Mouse (Mus musculus) embryonic facial prominence, embryonic 12.5 days (tissue): ENCODE measurements around the gene Klb. TPM values are rescaled to one million over a fixed set of nuclear protein-coding genes. Genes with fewer than 3 reads are reported as not detected.
"Not testable (repeated sequence)": the region's sequence is repeated elsewhere in the genome, so short reads cannot be mapped to it uniquely, and the experiment has no call there.

ENCODE experiments used
- ATAC-seq: fragments of 200-750 bp; cut with Nextera tagmentation; 2 replicates; pipeline ENCODE4 v1.8.0; 2017; ENCODE audit not compliant: insufficient number of reproducible peaks, insufficient read depth, low FRiP score, low TSS enrichment
- H3K27ac ChIP-seq: fragments of 300-500 bp; sonication (generic); 2 replicates; pipeline ENCODE4 v1.5.1; 2016; ENCODE audit warnings: mild to moderate bottlenecking
- H3K27me3 ChIP-seq: fragments of 300-500 bp; sonication (generic); 2 replicates; pipeline ENCODE4 v1.6.1; 2016; ENCODE audit warnings: mild to moderate bottlenecking, moderate library complexity
- H3K36me3 ChIP-seq: fragments of 300-500 bp; sonication (generic); 2 replicates; pipeline ENCODE4 v1.6.1; 2016; ENCODE audit warnings: mild to moderate bottlenecking
- H3K4me1 ChIP-seq: fragments of 300-500 bp; sonication (generic); 2 replicates; pipeline ENCODE4 v1.6.1; 2016
- H3K4me2 ChIP-seq: fragments of 300-500 bp; sonication (generic); replicated peaks from 2 replicates; pipeline ENCODE4 v1.6.1; 2016; ENCODE audit warnings: mild to moderate bottlenecking, moderate library complexity
- H3K4me3 ChIP-seq: fragments of 300-500 bp; sonication (generic); 2 replicates; pipeline ENCODE4 v1.5.1; 2016; ENCODE audit warnings: mild to moderate bottlenecking
- H3K9ac ChIP-seq: fragments of 300-500 bp; sonication (generic); 2 replicates; pipeline ENCODE4 v1.6.1; 2016; ENCODE audit warnings: mild to moderate bottlenecking, moderate library complexity
- H3K9me3 ChIP-seq: fragments of 300-500 bp; sonication (generic); 2 replicates; pipeline ENCODE4 v1.6.1; 2016; ENCODE audit warnings: mild to moderate bottlenecking, moderate library complexity
- WGBS: fragments of 180-500 bp; shearing (Covaris S2); methylation state at CpG from one replicate; pipeline ENCODE4 v1.1.7; 2016; 5-methylcytosine and 5-hydroxymethylcytosine counted together
- polyA plus RNA-seq: library from polyadenylated mRNA; unstranded; fragments of >200 nt; fragmentation: Nextera tagmentation; extraction: Ambion mirVana; gene quantifications from 2 replicates; pipeline ENCODE4 v1.2.1, GENCODE M21; 2016

The Klb gene
- polyA plus RNA-seq: 0.10 and 0.15 TPM in 2 replicates

GRCm38 (mm10) chr5:65348168-65348567, at the start of gene Klb:
Gene Klb, plus strand, starts transcription at chr5:65348314.
- WGBS: 28% methylated on average over 15 of the region's 15 CpGs

GRCm38 (mm10) chr5:65299623-65300022, 48.5 kb upstream of the Klb start:
- not testable (repeated sequence) for H3K4me3 ChIP-seq, H3K9me3 ChIP-seq, ATAC-seq, H3K4me1 ChIP-seq, H3K9ac ChIP-seq, H3K27ac ChIP-seq, H3K4me2 ChIP-seq, H3K27me3 ChIP-seq
- H3K36me3 ChIP-seq: peaks cover 55% of the 10 kb centered on the region
- 84% methylated on average over 1 of the region's 1 CpGs for WGBS

More at GRCm38 (mm10) chr5:65348168-65348567, at the start of gene Klb:
- Histone ChIP-seq H3K4me1 (0 out of 2 replicates have a peak, but pooled peaks cover 5% of the 10 kb centered on the region), H3K36me3 (no peaks in the 10 kb centered on the region), H3K9ac (no peak within 1 kb of the TSS), H3K27me3 (no peaks in the 10 kb centered on the region), H3K4me2 (peak within 1 kb of the TSS; percentile 45), H3K27ac (no peak within 1 kb of the TSS), H3K4me3 (peak within 1 kb of the TSS; percentile 16), H3K9me3 (no peaks in the 10 kb centered on the region)
- no peak for ATAC-seq

GRCm38 (mm10) chr5:65300121-65300520, 48.0 kb upstream of the Klb start:
- Histone ChIP-seq H3K4me2 (no peak overlapping the region), H3K9ac (no peak overlapping the region), H3K9me3 (no peaks in the 10 kb centered on the region), H3K4me3 (no peak overlapping the region), H3K27me3 (no peaks in the 10 kb centered on the region), H3K27ac (no peak overlapping the region), H3K36me3 (peaks cover 50% of the 10 kb centered on the region), H3K4me1 (no peaks in the 10 kb centered on the region)
- ATAC-seq: no peak
- WGBS: 96% methylated on average over 9 of the region's 9 CpGs

- Histone ChIP-seq H3K4me3 (no peak overlapping the region), H3K9ac (no peak overlapping the region), H3K4me1 (no peaks in the 10 kb centered on the region), H3K27me3 (no peaks in the 10 kb centered on the region), H3K27ac (no peak overlapping the region), H3K4me2 (no peak overlapping the region), H3K36me3 (peaks cover 30% of the 10 kb centered on the region), H3K9me3 (no peaks in the 10 kb centered on the region)
- 80% methylated on average over 9 of the region's 9 CpGs for WGBS
- no peak for ATAC-seq
These were observed 42.6 kb upstream of the Klb start for GRCm38 (mm10) chr5:65305516-65305915.

- 94% methylated on average over 7 of the region's 7 CpGs for WGBS
- no peak overlapping the region for H3K9ac ChIP-seq
- H3K27me3 ChIP-seq: no peaks in the 10 kb centered on the region
- H3K4me1 ChIP-seq: no peaks in the 10 kb centered on the region
- no peak overlapping the region for H3K27ac ChIP-seq
- no peak overlapping the region for H3K4me2 ChIP-seq
- H3K4me3 ChIP-seq: no peak overlapping the region
- no peak for ATAC-seq
- no peaks in the 10 kb centered on the region for H3K9me3 ChIP-seq
- peaks cover 43% of the 10 kb centered on the region for H3K36me3 ChIP-seq
These were observed 39.9 kb upstream of the Klb start for GRCm38 (mm10) chr5:65308208-65308607.

- WGBS: 93% methylated on average over 3 of the region's 3 CpGs
- no peak overlapping the region for H3K9ac ChIP-seq
- no peak overlapping the region for H3K4me2 ChIP-seq
- H3K27ac ChIP-seq: no peak overlapping the region
- H3K36me3 ChIP-seq: peaks cover 45% of the 10 kb centered on the region
- H3K9me3 ChIP-seq: no peaks in the 10 kb centered on the region
- no peaks in the 10 kb centered on the region for H3K27me3 ChIP-seq
- no peak overlapping the region for H3K4me3 ChIP-seq
- no peaks in the 10 kb centered on the region for H3K4me1 ChIP-seq
- no peak for ATAC-seq
These were observed 39.2 kb upstream of the Klb start for GRCm38 (mm10) chr5:65308866-65309265.

GRCm38 (mm10) chr5:65319176-65319575, 28.9 kb upstream of the Klb start:
- WGBS: 90% methylated on average over 9 of the region's 9 CpGs
- H3K4me3 ChIP-seq: no peak overlapping the region
- H3K9ac ChIP-seq: no peak overlapping the region
- H3K27me3 ChIP-seq: no peaks in the 10 kb centered on the region
- ATAC-seq: no peak
- peaks cover 31% of the 10 kb centered on the region for H3K36me3 ChIP-seq
- H3K4me2 ChIP-seq: no peak overlapping the region
- no peaks in the 10 kb centered on the region for H3K9me3 ChIP-seq
- H3K4me1 ChIP-seq: no peaks in the 10 kb centered on the region
- no peak overlapping the region for H3K27ac ChIP-seq

GRCm38 (mm10) chr5:65322165-65322564, 25.9 kb upstream of the Klb start:
- no peak overlapping the region for H3K4me3 ChIP-seq
- no peak overlapping the region for H3K4me2 ChIP-seq
- ATAC-seq: no peak
- WGBS: 63% methylated on average over 10 of the region's 10 CpGs
- H3K36me3 ChIP-seq: peaks cover 12% of the 10 kb centered on the region
- H3K27me3 ChIP-seq: no peaks in the 10 kb centered on the region
- no peak overlapping the region for H3K9ac ChIP-seq
- H3K27ac ChIP-seq: no peak overlapping the region
- H3K4me1 ChIP-seq: no peaks in the 10 kb centered on the region
- H3K9me3 ChIP-seq: no peaks in the 10 kb centered on the region

- Histone ChIP-seq H3K9ac (no peak overlapping the region), H3K27me3 (no peaks in the 10 kb centered on the region), H3K4me1 (no peaks in the 10 kb centered on the region), H3K36me3 (no peaks in the 10 kb centered on the region; the same call in 1 of the 2 replicates), H3K27ac (no peak overlapping the region), H3K4me2 (no peak overlapping the region), H3K9me3 (no peaks in the 10 kb centered on the region), H3K4me3 (no peak overlapping the region)
- ATAC-seq: no peak
- WGBS: 89% methylated on average over 3 of the region's 3 CpGs
These were observed 23.8 kb upstream of the Klb start for GRCm38 (mm10) chr5:65324271-65324670.

GRCm38 (mm10) chr5:65324758-65325355, 23.3 kb upstream of the Klb start:
- no peaks in the 10 kb centered on the region for H3K4me1 ChIP-seq
- no peak overlapping the region for H3K4me2 ChIP-seq
- ATAC-seq: no peak
- H3K36me3 ChIP-seq: no peaks in the 10 kb centered on the region; the same call in 1 of the 2 replicates
- 84% methylated on average over 3 of the region's 3 CpGs for WGBS
- no peak overlapping the region for H3K4me3 ChIP-seq
- H3K27me3 ChIP-seq: no peaks in the 10 kb centered on the region
- no peak overlapping the region for H3K9ac ChIP-seq
- H3K27ac ChIP-seq: no peak overlapping the region
- no peaks in the 10 kb centered on the region for H3K9me3 ChIP-seq

GRCm38 (mm10) chr5:65326212-65326611, 21.9 kb upstream of the Klb start:
- H3K4me3 ChIP-seq: no peak overlapping the region
- ATAC-seq: no peak
- no peaks in the 10 kb centered on the region for H3K4me1 ChIP-seq
- H3K27ac ChIP-seq: no peak overlapping the region
- H3K9ac ChIP-seq: no peak overlapping the region
- no peak overlapping the region for H3K4me2 ChIP-seq
- H3K27me3 ChIP-seq: no peaks in the 10 kb centered on the region
- no peaks in the 10 kb centered on the region for H3K9me3 ChIP-seq
- 83% methylated on average over 5 of the region's 5 CpGs for WGBS
- H3K36me3 ChIP-seq: no peaks in the 10 kb centered on the region; the same call in 1 of the 2 replicates

- Histone ChIP-seq H3K4me3 (no peak overlapping the region), H3K9ac (no peak overlapping the region), H3K27ac (no peak overlapping the region), H3K4me1 (peaks cover 6% of the 10 kb centered on the region), H3K9me3 (no peaks in the 10 kb centered on the region), H3K27me3 (no peaks in the 10 kb centered on the region), H3K36me3 (peaks cover 9% of the 10 kb centered on the region; the same call in 1 of the 2 replicates), H3K4me2 (no peak overlapping the region)
- no peak for ATAC-seq
- WGBS: 76% methylated on average over 3 of the region's 3 CpGs
These were observed 18.1 kb upstream of the Klb start for GRCm38 (mm10) chr5:65329971-65330370.
